Mouse (Mus musculus) urinary bladder, postnatal 14 days (tissue): ENCODE data around the gene Pld5.
"Not testable (repeated sequence)": the region's sequence is repeated elsewhere in the genome, so short reads cannot be mapped to it uniquely, and the experiment has no call there.

ENCODE experiments used
- DNase-seq: peaks from one replicate; pipeline ENCODE4 v3.0.0; 2021; ENCODE audit warnings: low spot score

Pld5 gene

GRCm38 (mm10) chr1:176043056-176043455 is 232.1 kb downstream of the Pld5 start:
- DNase-seq = no peak

GRCm38 (mm10) chr1:176039923-176040322 is 235.2 kb downstream of the Pld5 start:
- DNase-seq = no peak

- no peak for DNase-seq
Observed at GRCm38 (mm10) chr1:176036028-176036427, 239.1 kb downstream of the Pld5 start.

GRCm38 (mm10) chr1:176034699-176035098 is 240.4 kb downstream of the Pld5 start:
- no peak for DNase-seq

- DNase-seq = no peak
Observed at GRCm38 (mm10) chr1:176033698-176034097, 241.4 kb downstream of the Pld5 start.

- no peak for DNase-seq
Observed at GRCm38 (mm10) chr1:176029063-176029462, 246.0 kb downstream of the Pld5 start.

GRCm38 (mm10) chr1:176028397-176028796 is 246.7 kb downstream of the Pld5 start:
- no peak for DNase-seq

- no peak for DNase-seq
Observed at GRCm38 (mm10) chr1:176024501-176024900, 250.6 kb downstream of the Pld5 start.

- no peak for DNase-seq
Observed at GRCm38 (mm10) chr1:176018523-176018922, 256.6 kb downstream of the Pld5 start.

GRCm38 (mm10) chr1:176016076-176016475 is 259.0 kb downstream of the Pld5 start:
- DNase-seq = no peak

- DNase-seq = no peak
Observed at GRCm38 (mm10) chr1:176013497-176014268, 261.4 kb downstream of the Pld5 start.

- DNase-seq = no peak
Observed at GRCm38 (mm10) chr1:176011535-176011934, 263.6 kb downstream of the Pld5 start.

- no peak for DNase-seq
Observed at GRCm38 (mm10) chr1:176011072-176011471, 264.0 kb downstream of the Pld5 start.

GRCm38 (mm10) chr1:176008411-176008810 is 266.7 kb downstream of the Pld5 start:
- no peak for DNase-seq

- no peak for DNase-seq
Observed at GRCm38 (mm10) chr1:176000599-176000998, 274.5 kb downstream of the Pld5 start.

GRCm38 (mm10) chr1:175997076-175997651 is 277.9 kb downstream of the Pld5 start:
- DNase-seq = no peak

GRCm38 (mm10) chr1:175988912-175989311 is 286.2 kb downstream of the Pld5 start:
- no peak for DNase-seq

GRCm38 (mm10) chr1:175988448-175988847 is 286.7 kb downstream of the Pld5 start:
- DNase-seq = no peak

GRCm38 (mm10) chr1:175979014-175979413 is 296.1 kb downstream of the Pld5 start, which contains the start of gene Rbm8a2:
TSS of gene Rbm8a2 (minus strand) at chr1:175979114.
- DNase-seq = not testable (repeated sequence)

- DNase-seq = no peak
Observed at GRCm38 (mm10) chr1:175970710-175971109, 304.4 kb downstream of the Pld5 start.

GRCm38 (mm10) chr1:175967004-175967745 is 307.9 kb downstream of the Pld5 start:
- DNase-seq = no peak

GRCm38 (mm10) chr1:175961786-175962185 is 313.3 kb downstream of the Pld5 start:
- DNase-seq = no peak

GRCm38 (mm10) chr1:175950851-175951250 is 324.3 kb downstream of the Pld5 start:
- DNase-seq = no peak
